Mouse (Mus musculus) 416B (cell line): ENCODE measurements around the gene Tmem62.

ENCODE experiments used
- DNase-seq: peaks from one replicate; pipeline ENCODE4 v3.0.0; 2011; ENCODE audit warnings: low read depth

Gene Tmem62

DNA sequence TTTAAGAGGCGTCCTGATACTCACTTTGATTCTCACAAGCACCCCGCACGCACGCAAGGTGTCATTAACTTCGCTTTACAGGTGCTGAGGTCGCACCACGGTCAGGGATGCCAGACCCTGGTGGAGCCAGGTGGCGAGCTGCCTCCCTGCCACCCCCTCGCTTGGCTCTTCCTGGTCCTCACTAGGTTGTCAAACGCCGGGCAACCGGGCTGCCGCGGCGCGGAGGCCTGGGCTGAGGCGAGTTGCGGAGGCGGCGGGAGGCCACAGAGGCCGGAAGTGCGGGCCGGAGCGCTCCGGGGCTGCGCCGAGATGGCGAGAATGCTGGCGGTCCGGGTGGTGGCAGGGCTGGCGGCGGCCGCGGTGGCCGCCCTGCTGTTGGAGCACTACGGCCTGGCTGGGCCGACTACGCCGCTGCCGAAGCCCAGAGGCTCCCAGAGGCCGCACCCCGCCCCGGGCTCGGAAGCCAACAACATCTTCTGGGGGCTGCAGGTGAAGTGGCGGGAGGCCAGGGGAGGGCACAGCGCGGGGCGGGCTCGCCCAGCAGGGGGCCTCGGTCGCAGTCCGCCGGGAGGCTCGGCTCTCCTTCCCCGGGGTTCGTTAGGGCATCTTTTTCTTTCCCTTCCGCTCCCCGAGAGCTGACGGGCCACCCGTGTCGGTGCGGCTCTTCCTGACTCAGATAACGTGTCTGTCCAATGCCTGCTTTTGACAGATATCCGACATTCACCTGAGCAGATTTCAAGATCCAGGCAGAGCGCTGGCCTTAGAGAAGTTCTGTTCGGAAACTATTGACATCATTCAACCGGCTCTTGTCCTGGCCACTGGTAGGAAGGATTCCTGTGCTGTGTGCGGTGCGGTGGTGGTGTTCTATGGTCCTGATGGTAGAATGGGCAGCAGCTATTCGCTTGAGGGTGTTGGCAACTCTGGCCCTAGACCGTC lies at the start of gene Tmem62:
TSS of gene Tmem62 (plus strand) at position 28 of the 936 bp plus-strand sequence.
- DNase-seq = peak; percentile 66

- DNase-seq = peak; percentile 59
These were observed 43.8 kb upstream of the Tmem62 start for GRCm38 (mm10) chr2:120933038-120933437.

DNA sequence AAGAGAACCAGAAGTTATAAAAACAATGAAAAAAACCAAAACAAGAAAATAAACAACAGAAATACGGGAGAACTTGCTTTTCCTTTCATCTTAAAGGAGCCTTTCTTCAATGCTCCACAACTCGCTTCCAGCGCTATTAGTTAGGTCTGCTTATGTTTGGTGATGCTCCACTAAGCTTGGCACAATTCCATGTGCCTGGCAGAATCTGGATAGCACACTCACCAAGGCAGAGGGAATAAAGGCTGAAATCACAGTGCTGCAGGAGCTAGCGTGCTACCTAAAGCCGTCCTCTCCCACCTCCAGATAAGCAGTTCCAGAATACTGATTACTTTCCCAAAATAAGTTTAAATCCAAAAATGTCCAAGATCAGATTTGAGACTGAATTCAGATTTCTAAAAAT lies 25.6 kb upstream of the Tmem62 start:
- DNase-seq = no peak

GRCm38 (mm10) chr2:120952176-120952938 lies 24.5 kb upstream of the Tmem62 start:
- no peak for DNase-seq

DNA sequence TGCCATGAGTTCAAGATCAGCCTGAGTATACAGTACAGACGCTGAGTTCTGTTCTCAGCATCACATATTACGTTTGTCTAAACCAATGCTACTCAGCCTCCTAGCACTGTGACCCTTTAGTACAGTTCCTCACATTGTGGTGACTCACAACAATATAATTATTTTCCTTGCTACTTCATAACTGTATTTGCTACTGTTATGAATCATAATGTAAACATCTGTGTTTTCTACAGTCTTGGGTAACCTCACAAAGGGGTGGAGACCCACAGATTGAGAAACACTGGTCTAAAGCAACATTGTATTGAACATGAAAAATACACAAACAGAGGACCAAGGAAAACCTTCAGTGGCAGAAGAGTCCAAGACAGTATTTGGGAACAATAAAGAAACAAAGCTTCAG lies 17.5 kb upstream of the Tmem62 start:
- peak; percentile 62 for DNase-seq

- DNase-seq = no peak
These were observed 17.0 kb upstream of the Tmem62 start for GRCm38 (mm10) chr2:120959827-120960226.

DNA sequence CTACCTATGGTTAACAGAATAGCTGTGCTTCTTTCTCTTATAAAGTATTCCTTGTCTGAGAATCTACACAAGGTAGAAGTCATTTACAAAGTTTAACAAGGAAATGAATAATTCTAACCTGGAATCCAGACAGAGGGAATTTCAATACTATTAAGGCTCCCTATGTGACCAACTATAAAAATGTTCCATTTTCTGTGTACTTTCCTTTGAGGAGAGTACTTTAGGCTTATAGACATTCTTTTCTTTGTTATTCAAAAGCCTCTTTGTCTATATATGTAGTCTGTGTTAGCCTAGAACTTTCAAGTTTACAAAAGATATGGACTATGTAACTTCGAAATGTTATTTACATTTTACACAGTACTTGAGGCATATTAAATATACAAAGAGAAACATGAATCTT lies 16.6 kb upstream of the Tmem62 start:
- no peak for DNase-seq

DNA sequence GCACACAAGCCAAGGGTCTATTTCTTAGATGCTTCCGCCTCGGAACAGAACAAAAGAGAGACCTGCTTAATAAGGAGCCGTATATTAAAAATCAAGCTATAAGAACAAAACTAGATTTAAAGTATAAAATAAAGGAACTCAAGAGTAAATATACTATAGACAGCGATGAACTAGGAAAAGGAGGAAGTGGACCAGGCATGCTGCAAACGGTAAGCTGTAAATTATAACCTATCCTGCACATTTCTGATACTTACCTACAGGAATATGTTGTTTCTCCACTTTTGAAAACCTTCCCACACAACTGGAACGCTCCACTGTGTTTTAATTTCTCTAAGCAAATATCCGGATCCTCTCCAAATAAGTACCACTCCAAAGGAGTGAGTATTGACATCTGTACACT lies 13.7 kb upstream of the Tmem62 start:
- DNase-seq = no peak

DNA sequence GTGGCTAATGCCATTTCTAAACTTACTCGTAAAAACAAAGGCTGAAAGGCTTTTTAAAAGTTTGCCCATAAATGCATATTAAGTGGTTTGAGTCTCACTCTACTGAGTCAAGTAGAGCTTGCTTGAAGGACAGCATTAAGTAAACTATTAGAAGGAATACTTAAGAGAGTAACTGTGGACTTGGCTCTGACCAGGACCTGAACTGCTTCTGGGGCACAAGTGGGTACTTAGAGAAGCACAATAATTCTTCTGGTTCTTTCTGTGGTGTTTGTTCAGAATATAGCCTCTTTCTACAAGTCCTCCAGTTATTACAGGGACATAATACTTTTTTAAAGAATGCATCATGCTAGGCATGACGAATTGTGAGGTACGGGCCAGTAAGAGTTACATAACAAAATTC lies 11.3 kb upstream of the Tmem62 start:
- DNase-seq = no peak

GRCm38 (mm10) chr2:120970045-120970539 lies 6.7 kb upstream of the Tmem62 start:
- DNase-seq = no peak

- peak; percentile 93 for DNase-seq
These were observed 6.2 kb upstream of the Tmem62 start, which contains the start of gene Ubr1 for GRCm38 (mm10) chr2:120970559-120971080. Ubr1 (minus strand) TSS chr2:120970715.

DNA sequence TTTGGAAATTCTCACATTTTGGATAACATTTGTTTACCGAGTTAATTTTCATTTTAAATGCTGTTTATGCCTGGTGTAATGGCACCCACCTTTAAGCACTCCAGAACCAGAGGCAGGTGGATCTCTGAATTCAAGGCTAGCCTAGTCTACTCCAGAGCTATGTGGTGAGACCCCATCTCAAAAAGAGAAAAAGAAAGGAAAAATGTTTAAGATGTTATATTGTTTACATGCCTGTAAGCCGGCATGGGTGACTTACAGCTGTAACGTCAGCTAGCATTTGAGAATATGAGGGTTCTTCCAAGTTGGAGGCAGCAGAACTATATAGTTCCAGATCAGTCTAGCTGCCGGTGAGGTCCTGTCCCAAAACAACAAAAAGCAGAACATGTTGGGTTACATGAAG lies 5.1 kb upstream of the Tmem62 start:
- no peak for DNase-seq

- peak; percentile 18 for DNase-seq
These were observed 4.6 kb upstream of the Tmem62 start for GRCm38 (mm10) chr2:120972257-120972656.

DNA sequence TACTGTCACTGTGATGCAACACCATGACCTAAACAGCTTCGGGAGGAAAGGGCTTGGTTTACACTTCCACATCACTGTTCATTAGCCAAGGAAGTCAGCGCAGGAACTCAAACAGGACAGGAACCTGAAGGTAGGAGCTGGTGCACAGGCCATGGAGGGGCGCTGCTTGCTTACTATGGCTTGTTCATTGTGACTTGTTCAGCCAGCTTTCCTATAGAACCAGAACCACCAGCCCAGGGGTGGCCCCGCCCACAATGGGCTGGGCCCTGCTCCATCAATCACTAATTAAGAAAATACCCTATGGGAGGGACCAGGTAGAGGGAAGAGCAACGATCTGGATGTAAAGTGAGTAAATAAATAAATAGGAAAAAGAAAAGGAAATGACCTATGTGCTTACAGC lies 3.9 kb upstream of the Tmem62 start:
- peak; percentile 77 for DNase-seq

GRCm38 (mm10) chr2:120976308-120976707 lies 509 bp upstream of the Tmem62 start:
- DNase-seq = peak; percentile 81

DNA sequence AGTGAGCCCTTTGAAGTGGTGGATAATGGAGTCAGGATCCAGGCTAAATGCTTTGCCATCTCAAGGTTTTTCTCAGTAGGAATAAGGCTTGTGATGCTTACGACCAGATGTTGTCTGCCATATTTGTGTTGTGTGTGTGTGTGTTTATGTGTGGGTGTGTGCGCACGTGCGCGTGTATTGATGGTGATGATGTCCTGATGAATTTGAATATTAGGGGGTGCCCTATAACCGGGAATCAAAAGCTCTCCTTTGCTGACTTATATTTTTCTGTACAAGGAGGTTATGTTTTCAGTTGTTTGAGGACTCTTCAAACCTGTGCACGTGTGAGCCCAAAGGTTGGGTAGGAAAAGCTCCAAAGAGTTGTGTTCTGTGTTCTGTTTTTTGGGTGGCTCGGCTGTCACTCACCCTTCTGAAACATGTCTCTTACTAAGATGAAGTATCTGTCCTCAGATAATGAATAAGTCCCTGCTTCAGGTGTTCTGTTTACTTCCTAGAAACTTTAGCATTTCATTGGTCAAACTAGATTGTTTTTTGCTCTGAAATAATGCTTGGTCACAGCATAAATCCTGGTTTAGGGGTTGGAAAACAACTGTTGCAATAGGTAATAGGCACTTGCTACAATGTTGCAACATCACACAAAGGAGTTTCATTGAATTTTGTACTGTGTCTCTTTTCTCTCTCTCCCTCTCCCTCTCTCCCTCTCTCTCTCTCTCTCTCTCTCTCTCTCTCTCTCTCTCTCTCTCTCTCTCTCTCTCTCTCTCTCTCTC lies 1.3 kb downstream of the Tmem62 start:
- peak; percentile 65 for DNase-seq

GRCm38 (mm10) chr2:120978693-120979037 lies 1.8 kb downstream of the Tmem62 start:
- peak; percentile 70 for DNase-seq

- peak; percentile 35 for DNase-seq
These were observed 3.0 kb downstream of the Tmem62 start for GRCm38 (mm10) chr2:120979819-120980218.

GRCm38 (mm10) chr2:120980861-120981260 lies 4.0 kb downstream of the Tmem62 start:
- no peak for DNase-seq

GRCm38 (mm10) chr2:120983611-120984010 lies 6.8 kb downstream of the Tmem62 start:
- no peak for DNase-seq

- peak; percentile 49 for DNase-seq
These were observed 8.4 kb downstream of the Tmem62 start for GRCm38 (mm10) chr2:120985241-120985640.

- no peak for DNase-seq
These were observed 14.4 kb downstream of the Tmem62 start for GRCm38 (mm10) chr2:120991196-120991595.
